17 mouse cellular contexts compared by ENCODE assay signal in genomic region chr2:160972103-160972792, GRCm38 (mm10).
DNase-seq lines count a peak whose midpoint lies in the region; ATAC-seq and TF ChIP-seq lines count a peak whose summit lies in the region.
"Had no signal": no experiment of that assay in that cellular context is flagged by ENCODE, and none has a peak within 500 bp of the region (broad histone marks: within the 10 kb centered on the region; RNA-seq: fewer than 3 reads in every experiment).

No protein-coding gene starts in this region.

- H3K4me2 ChIP-seq in forebrain, embryonic 12.5 days = no peak overlapping the region
- H3K4me2 ChIP-seq in kidney, embryonic 16.5 days (replicated peaks; ENCODE audit: low read depth, low read length) = no peak overlapping the region
- H3K4me2 ChIP-seq in kidney, embryonic 14.5 days (replicated peaks; ENCODE audit: low read depth, low read length) = no peak overlapping the region
- H3K4me2 ChIP-seq in forebrain, postnatal 0 days (ENCODE audit: low read depth) = no peak overlapping the region
- no peak overlapping the region for H3K4me2 ChIP-seq in neural tube, embryonic 14.5 days (ENCODE audit: low read depth, low read length)
- H3K4me2 ChIP-seq: intestine, embryonic 15.5 days had no signal

- ATAC-seq in forebrain, embryonic 12.5 days (ENCODE audit: low FRiP score) = no peak
- ATAC-seq in kidney, embryonic 16.5 days (ENCODE audit: low FRiP score, low TSS enrichment) = peak; percentile 76
- no peak for ATAC-seq in kidney, embryonic 14.5 days (ENCODE audit: low FRiP score, low TSS enrichment)
- ATAC-seq in forebrain, postnatal 0 days = peak; percentile 54; the same call in 1 of the 2 replicates
- peak; percentile 87 for ATAC-seq in neural tube, embryonic 14.5 days (ENCODE audit: low read depth)
- no peak for ATAC-seq in cerebellum, adult (ENCODE audit: insufficient number of reproducible peaks, low FRiP score, low TSS enrichment)
- ATAC-seq: intestine, embryonic 15.5 days; lung, postnatal 0 days had no signal

- no peak overlapping the region for H3K9ac ChIP-seq in forebrain, embryonic 12.5 days
- no peak overlapping the region for H3K9ac ChIP-seq in kidney, embryonic 16.5 days (replicated peaks; ENCODE audit: low read length)
- H3K9ac ChIP-seq in kidney, embryonic 14.5 days (ENCODE audit: low read depth, low read length) = no peak overlapping the region
- no peak overlapping the region for H3K9ac ChIP-seq in forebrain, postnatal 0 days
- H3K9ac ChIP-seq in neural tube, embryonic 14.5 days (replicated peaks; ENCODE audit: low read depth, low read length) = no peak overlapping the region
- H3K9ac ChIP-seq: intestine, embryonic 15.5 days had no signal

- 97% methylated on average over 7 of the region's 7 CpGs for WGBS in forebrain, embryonic 12.5 days
- 98% methylated on average over 7 of the region's 7 CpGs for WGBS in forebrain, embryonic 10.5 days
- WGBS in kidney, embryonic 16.5 days = 83% methylated on average over 7 of the region's 7 CpGs
- 95% methylated on average over 7 of the region's 7 CpGs for WGBS in kidney, embryonic 14.5 days
- WGBS in forebrain, postnatal 0 days = 81% methylated on average over 7 of the region's 7 CpGs
- 78% methylated on average over 7 of the region's 7 CpGs for WGBS in neural tube, embryonic 14.5 days

- 0 out of 2 replicates have a peak, but pooled peaks cover 4% of the 10 kb centered on the region for H3K4me1 ChIP-seq in forebrain, embryonic 12.5 days
- no peaks in the 10 kb centered on the region for H3K4me1 ChIP-seq in forebrain, embryonic 10.5 days
- no peaks in the 10 kb centered on the region for H3K4me1 ChIP-seq in kidney, embryonic 16.5 days (ENCODE audit: insufficient read depth, low read length)
- H3K4me1 ChIP-seq in kidney, embryonic 14.5 days (ENCODE audit: control insufficient read depth, insufficient read depth, low read length) = no peaks in the 10 kb centered on the region
- no peaks in the 10 kb centered on the region for H3K4me1 ChIP-seq in forebrain, postnatal 0 days (ENCODE audit: insufficient read depth)
- no peaks in the 10 kb centered on the region for H3K4me1 ChIP-seq in neural tube, embryonic 14.5 days (ENCODE audit: control insufficient read depth, insufficient read depth, low read length)
- H3K4me1 ChIP-seq: intestine, embryonic 15.5 days had no signal

- H3K27me3 ChIP-seq in forebrain, embryonic 12.5 days = no peaks in the 10 kb centered on the region
- no peaks in the 10 kb centered on the region for H3K27me3 ChIP-seq in forebrain, embryonic 10.5 days (ENCODE audit: poor library complexity, severe bottlenecking)
- H3K27me3 ChIP-seq in kidney, embryonic 16.5 days (ENCODE audit: insufficient read depth, low read length) = no peaks in the 10 kb centered on the region
- H3K27me3 ChIP-seq in kidney, embryonic 14.5 days (ENCODE audit: control insufficient read depth, insufficient read depth, low read length) = no peaks in the 10 kb centered on the region
- H3K27me3 ChIP-seq in forebrain, postnatal 0 days (ENCODE audit: insufficient read depth, low read length) = no peaks in the 10 kb centered on the region
- no peaks in the 10 kb centered on the region for H3K27me3 ChIP-seq in neural tube, embryonic 14.5 days (ENCODE audit: control insufficient read depth, insufficient read depth, low read length)
- H3K27me3 ChIP-seq: intestine, embryonic 15.5 days had no signal

- H3K4me3 ChIP-seq in forebrain, embryonic 12.5 days (replicated peaks) = no peak overlapping the region
- no peak overlapping the region for H3K4me3 ChIP-seq in forebrain, embryonic 10.5 days
- H3K4me3 ChIP-seq in kidney, embryonic 16.5 days (ENCODE audit: low read length) = no peak overlapping the region
- H3K4me3 ChIP-seq in kidney, embryonic 14.5 days (ENCODE audit: low read length) = no peak overlapping the region
- no peak overlapping the region for H3K4me3 ChIP-seq in forebrain, postnatal 0 days (ENCODE audit: low read depth, low read length)
- H3K4me3 ChIP-seq in neural tube, embryonic 14.5 days (ENCODE audit: low read depth, low read length) = no peak overlapping the region
- H3K4me3 ChIP-seq: intestine, embryonic 15.5 days had no signal

- H3K9me3 ChIP-seq in forebrain, embryonic 12.5 days = no peaks in the 10 kb centered on the region
- no peaks in the 10 kb centered on the region for H3K9me3 ChIP-seq in forebrain, embryonic 10.5 days
- H3K9me3 ChIP-seq in kidney, embryonic 16.5 days (ENCODE audit: low read length) = no peaks in the 10 kb centered on the region
- no peaks in the 10 kb centered on the region for H3K9me3 ChIP-seq in kidney, embryonic 14.5 days (ENCODE audit: control insufficient read depth, low read length)
- H3K9me3 ChIP-seq in forebrain, postnatal 0 days (ENCODE audit: low read length) = no peaks in the 10 kb centered on the region
- no peaks in the 10 kb centered on the region for H3K9me3 ChIP-seq in neural tube, embryonic 14.5 days (ENCODE audit: control insufficient read depth, low read length)
- H3K9me3 ChIP-seq: intestine, embryonic 15.5 days had no signal

- no peak for DNase-seq in forebrain, embryonic 10.5 days (ENCODE audit: extremely low spot score, low spot score)
- DNase-seq in forebrain, postnatal 0 days = peak; percentile 36
- DNase-seq in thymus, postnatal 0 days (ENCODE audit: low spot score) = no peak
- DNase-seq: adrenal gland, adult 2 months; cerebellum, adult 9-11 months; heart, adult 18-20 months; heart, postnatal 36 days; kidney, postnatal 14 days; liver; right cerebral cortex, postnatal 25 days had no signal

- H3K36me3 ChIP-seq in forebrain, embryonic 12.5 days (replicated peaks) = peaks cover 68% of the 10 kb centered on the region
- H3K36me3 ChIP-seq in forebrain, embryonic 10.5 days (replicated peaks) = peaks cover 95% of the 10 kb centered on the region
- H3K36me3 ChIP-seq in kidney, embryonic 16.5 days (ENCODE audit: insufficient read depth, low read length) = peaks cover 52% of the 10 kb centered on the region
- peaks cover 79% of the 10 kb centered on the region for H3K36me3 ChIP-seq in kidney, embryonic 14.5 days (ENCODE audit: control insufficient read depth, insufficient read depth, low read length)
- H3K36me3 ChIP-seq in forebrain, postnatal 0 days (ENCODE audit: insufficient read depth) = peaks cover 59% of the 10 kb centered on the region
- H3K36me3 ChIP-seq in neural tube, embryonic 14.5 days (ENCODE audit: control insufficient read depth, insufficient read depth, low read length) = peaks cover 35% of the 10 kb centered on the region

- TF ChIP-seq CTCF in forebrain, postnatal 0 days (IDR thresholded peaks at IDR 0.05; ENCODE audit: low read depth) = no peak

- H3K27ac ChIP-seq in forebrain, embryonic 12.5 days = 0 out of 2 replicates have a peak overlapping the region, but pooled peaks have one; percentile 26
- H3K27ac ChIP-seq in forebrain, embryonic 10.5 days = no peak overlapping the region
- H3K27ac ChIP-seq in kidney, embryonic 16.5 days (ENCODE audit: low read length) = peak overlapping the region; percentile 77
- no peak overlapping the region for H3K27ac ChIP-seq in kidney, embryonic 14.5 days (ENCODE audit: low read depth, low read length)
- peak overlapping the region; percentile 21; the same call in 1 of the 2 replicates for H3K27ac ChIP-seq in forebrain, postnatal 0 days (ENCODE audit: low read depth, low read length)
- H3K27ac ChIP-seq in neural tube, embryonic 14.5 days (ENCODE audit: low read depth, low read length) = peak overlapping the region; percentile 79
- H3K27ac ChIP-seq: intestine, embryonic 15.5 days had no signal

Comparison
In these comparisons a context has a peak if more than half of its experiments do, and no peak if none do; other contexts are left out.
1. ATAC-seq: peak in kidney, embryonic 16.5 days (single experiment), forebrain, postnatal 0 days (single experiment) and neural tube, embryonic 14.5 days (single experiment); none in forebrain, embryonic 12.5 days (single experiment), kidney, embryonic 14.5 days (single experiment) and cerebellum, adult (single experiment).
2. H3K27ac ChIP-seq: peak in forebrain, embryonic 12.5 days (single experiment), kidney, embryonic 16.5 days (single experiment), forebrain, postnatal 0 days (single experiment) and neural tube, embryonic 14.5 days (single experiment); none in forebrain, embryonic 10.5 days (single experiment) and kidney, embryonic 14.5 days (single experiment).